ENCODE assay signal across 28 mouse cellular contexts in the genomic region with DNA sequence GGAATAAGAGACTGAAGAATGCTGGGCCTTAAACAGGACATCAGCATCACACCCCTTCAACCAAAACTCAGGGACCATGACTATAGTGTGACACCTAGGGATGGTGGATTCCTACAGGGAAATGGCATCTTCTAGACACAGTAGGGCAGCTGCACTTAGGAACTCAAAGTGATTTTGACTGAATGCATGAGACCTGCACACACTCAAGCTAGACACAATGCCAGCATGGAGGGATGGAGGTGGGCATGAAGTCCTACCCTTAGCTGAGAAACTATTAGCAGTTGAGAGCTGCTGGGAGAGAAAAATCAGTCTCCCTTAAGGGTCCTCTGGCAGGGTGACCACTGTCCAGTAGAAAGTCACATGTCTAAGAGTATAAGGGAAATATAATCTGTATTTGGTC.
"Had no signal": no experiment of that assay in that cellular context is flagged by ENCODE, and none has a peak within 500 bp of the region (broad histone marks: within the 10 kb centered on the region; RNA-seq: fewer than 3 reads in every experiment).

No protein-coding gene starts in this region.

- H3K27me3 ChIP-seq: embryonic facial prominence, embryonic 12.5 days; embryonic facial prominence, embryonic 13.5 days; embryonic facial prominence, embryonic 15.5 days; forebrain, embryonic 12.5 days; forebrain, embryonic 13.5 days; forebrain, embryonic 15.5 days had no signal

- H3K9ac ChIP-seq: embryonic facial prominence, embryonic 12.5 days; embryonic facial prominence, embryonic 13.5 days; embryonic facial prominence, embryonic 15.5 days; forebrain, embryonic 12.5 days; forebrain, embryonic 13.5 days; forebrain, embryonic 15.5 days; forebrain, postnatal 0 days had no signal

- DNase-seq: cerebellum, adult 2 months; cerebellum, adult 8-10 months; cerebellum, adult 9-10 months; cerebellum, adult 9-11 months; cerebellum, postnatal 10 days; cerebellum, postnatal 14 days; cerebellum, postnatal 25 days; cerebellum, postnatal 36 days; embryo, embryonic 11 days; forebrain, postnatal 0 days; gastrocnemius, adult 2 months; gastrocnemius, postnatal 10 days; gastrocnemius, postnatal 14 days; gastrocnemius, postnatal 25 days; gastrocnemius, postnatal 36 days; heart, adult 18-20 months; heart, adult 2 months had no signal

- ATAC-seq: forebrain, embryonic 13.5 days; forebrain, embryonic 14.5 days; forebrain, embryonic 15.5 days; forebrain, embryonic 16.5 days; forebrain, postnatal 0 days had no signal

- H3K36me3 ChIP-seq: embryonic facial prominence, embryonic 10.5 days; embryonic facial prominence, embryonic 12.5 days; embryonic facial prominence, embryonic 13.5 days; embryonic facial prominence, embryonic 15.5 days; forebrain, embryonic 10.5 days; forebrain, embryonic 12.5 days; forebrain, embryonic 15.5 days had no signal

- H3K27ac ChIP-seq: embryonic facial prominence, embryonic 10.5 days; embryonic facial prominence, embryonic 12.5 days; embryonic facial prominence, embryonic 13.5 days; embryonic facial prominence, embryonic 15.5 days; forebrain, embryonic 10.5 days; forebrain, embryonic 12.5 days; forebrain, embryonic 13.5 days; forebrain, embryonic 15.5 days; gastrocnemius, adult 2 months; heart, adult 2 months had no signal

- H3K4me3 ChIP-seq: embryonic facial prominence, embryonic 10.5 days; embryonic facial prominence, embryonic 12.5 days; embryonic facial prominence, embryonic 13.5 days; embryonic facial prominence, embryonic 15.5 days; erythroblast, embryonic 14.5 days; forebrain, embryonic 10.5 days; forebrain, embryonic 12.5 days; forebrain, embryonic 13.5 days; forebrain, embryonic 15.5 days; gastrocnemius, adult 2 months; heart, adult 2 months had no signal

- H3K4me2 ChIP-seq: embryonic facial prominence, embryonic 12.5 days; embryonic facial prominence, embryonic 13.5 days; embryonic facial prominence, embryonic 15.5 days; forebrain, embryonic 12.5 days; forebrain, embryonic 13.5 days; forebrain, embryonic 15.5 days had no signal

- H3K4me1 ChIP-seq: embryonic facial prominence, embryonic 10.5 days; embryonic facial prominence, embryonic 12.5 days; embryonic facial prominence, embryonic 13.5 days; forebrain, embryonic 13.5 days; forebrain, embryonic 15.5 days had no signal

- H3K9me3 ChIP-seq: embryonic facial prominence, embryonic 10.5 days; embryonic facial prominence, embryonic 12.5 days; embryonic facial prominence, embryonic 13.5 days; embryonic facial prominence, embryonic 15.5 days; forebrain, embryonic 10.5 days; forebrain, embryonic 12.5 days; forebrain, embryonic 13.5 days; forebrain, embryonic 15.5 days had no signal
